Mouse (Mus musculus) brown adipose tissue, adult 24 weeks (tissue): ENCODE results near the gene Shd. TPM values are rescaled to one million over a fixed set of nuclear protein-coding genes. Genes with fewer than 3 reads are reported as not detected.

Experiments
- H3K27ac ChIP-seq: fragments of 200-500 bp; replicated peaks from 2 replicates; pipeline ENCODE4 v1.5.1; 2012; ENCODE audit warnings: low read depth, mild to moderate bottlenecking, low read length
- H3K4me1 ChIP-seq: fragments of 200-500 bp; 2 replicates; pipeline ENCODE4 v1.6.1; 2012; ENCODE audit warnings: low read length, mixed read lengths; ENCODE audit not compliant: control insufficient read depth, insufficient read depth, insufficient read length
- H3K4me3 ChIP-seq: fragments of 200-500 bp; 2 replicates; pipeline ENCODE4 v1.5.1; 2012; ENCODE audit warnings: low read depth, mild to moderate bottlenecking, low read length, moderate library complexity; ENCODE audit not compliant: insufficient read depth
- polyA plus RNA-seq: library from polyadenylated mRNA; stranded (reverse); fragments of >200 nt; gene quantifications from 2 replicates; pipeline ENCODE4 v1.2.4, GENCODE M21; 2012; ENCODE audit not compliant: missing spikeins, insufficient read depth, insufficient read length

Gene Shd
- polyA plus RNA-seq, 1 experiment = not detected

GRCm38 (mm10) chr17:55956129-55956528 is 14.1 kb upstream of the Shd start:
- H3K4me1 ChIP-seq = no peaks in the 10 kb centered on the region; the same call in 1 of the 2 replicates
- H3K4me3 ChIP-seq = no peak overlapping the region
- no peak overlapping the region for H3K27ac ChIP-seq

- H3K4me3 ChIP-seq = no peak overlapping the region
- H3K4me1 ChIP-seq = no peaks in the 10 kb centered on the region; the same call in 1 of the 2 replicates
- no peak overlapping the region for H3K27ac ChIP-seq
These were observed 13.7 kb upstream of the Shd start for GRCm38 (mm10) chr17:55956591-55956990.

GRCm38 (mm10) chr17:55957168-55957567 is 13.1 kb upstream of the Shd start:
- Histone ChIP-seq H3K4me3 (no peak overlapping the region), H3K4me1 (no peaks in the 10 kb centered on the region; the same call in 1 of the 2 replicates), H3K27ac (no peak overlapping the region)

- Histone ChIP-seq H3K27ac (peak overlapping the region; percentile 65), H3K4me1 (no peaks in the 10 kb centered on the region; the same call in 1 of the 2 replicates), H3K4me3 (peak overlapping the region; percentile 51)
These were observed 12.3 kb upstream of the Shd start for GRCm38 (mm10) chr17:55957726-55958583.

GRCm38 (mm10) chr17:55958584-55958886 is 11.7 kb upstream of the Shd start:
- Histone ChIP-seq H3K4me1 (no peaks in the 10 kb centered on the region; the same call in 1 of the 2 replicates), H3K4me3 (peak overlapping the region; percentile 51), H3K27ac (peak overlapping the region; percentile 65)

GRCm38 (mm10) chr17:55958918-55959728 is 11.1 kb upstream of the Shd start, which contains the start of gene Yju2:
Yju2 (plus strand) TSS chr17:55959099.
- no peaks in the 10 kb centered on the region; the same call in 1 of the 2 replicates for H3K4me1 ChIP-seq
- H3K27ac ChIP-seq = peak within 1 kb of the TSS; percentile 98
- peak within 1 kb of the TSS; percentile 70 for H3K4me3 ChIP-seq

- Histone ChIP-seq H3K4me3 (peak overlapping the region; percentile 46), H3K4me1 (no peaks in the 10 kb centered on the region; the same call in 1 of the 2 replicates), H3K27ac (no peak overlapping the region; the same call in 1 of the 2 replicates)
These were observed 10.1 kb upstream of the Shd start for GRCm38 (mm10) chr17:55959946-55960740.

- no peak overlapping the region for H3K27ac ChIP-seq
- H3K4me3 ChIP-seq = no peak overlapping the region
- H3K4me1 ChIP-seq = no peaks in the 10 kb centered on the region; the same call in 1 of the 2 replicates
These were observed 9.5 kb upstream of the Shd start for GRCm38 (mm10) chr17:55960791-55961190.

GRCm38 (mm10) chr17:55961631-55962030 is 8.6 kb upstream of the Shd start:
- Histone ChIP-seq H3K4me3 (no peak overlapping the region), H3K27ac (no peak overlapping the region), H3K4me1 (no peaks in the 10 kb centered on the region; the same call in 1 of the 2 replicates)

- no peak overlapping the region for H3K4me3 ChIP-seq
- no peak overlapping the region for H3K27ac ChIP-seq
- peaks cover 4% of the 10 kb centered on the region; the same call in 1 of the 2 replicates for H3K4me1 ChIP-seq
These were observed 7.1 kb upstream of the Shd start for GRCm38 (mm10) chr17:55963171-55963570.

GRCm38 (mm10) chr17:55964496-55964895 is 5.8 kb upstream of the Shd start:
- Histone ChIP-seq H3K4me1 (peaks cover 4% of the 10 kb centered on the region; the same call in 1 of the 2 replicates), H3K27ac (no peak overlapping the region), H3K4me3 (no peak overlapping the region)

GRCm38 (mm10) chr17:55964996-55965395 is 5.3 kb upstream of the Shd start:
- Histone ChIP-seq H3K4me1 (0 out of 2 replicates have a peak, but pooled peaks cover 4% of the 10 kb centered on the region), H3K27ac (no peak overlapping the region), H3K4me3 (no peak overlapping the region)

- H3K4me3 ChIP-seq = no peak overlapping the region
- H3K4me1 ChIP-seq = peaks cover 7% of the 10 kb centered on the region; the same call in 1 of the 2 replicates
- H3K27ac ChIP-seq = no peak overlapping the region
These were observed 3.1 kb upstream of the Shd start for GRCm38 (mm10) chr17:55967186-55967585.

GRCm38 (mm10) chr17:55968210-55968609 is 2.1 kb upstream of the Shd start:
- Histone ChIP-seq H3K4me3 (no peak overlapping the region), H3K27ac (no peak overlapping the region), H3K4me1 (peaks cover 7% of the 10 kb centered on the region; the same call in 1 of the 2 replicates)
